Mouse (Mus musculus) myocyte (in vitro differentiated cells): Measurements from ENCODE around the gene Slc25a3. TPM values are rescaled to one million over a fixed set of nuclear protein-coding genes. Genes with fewer than 3 reads are reported as not detected.

Experiments
- H3K27me3 ChIP-seq: one replicate; pipeline ENCODE4 v1.6.1; 2011; ENCODE audit not compliant: control insufficient read depth, insufficient read depth, insufficient read length
- H3K36me3 ChIP-seq: one replicate; pipeline ENCODE4 v1.6.1; 2011; ENCODE audit not compliant: control insufficient read depth, insufficient read depth
- H3K4me2 ChIP-seq: one replicate; pipeline ENCODE4 v1.6.1; 2011; ENCODE audit warnings: low read depth, control low read depth
- H3K4me3 ChIP-seq: one replicate; pipeline ENCODE4 v1.5.1; 2011; ENCODE audit warnings: mild to moderate bottlenecking, control low read depth, moderate library complexity
- H3K79me2 ChIP-seq: one replicate; pipeline ENCODE4 v1.6.1; 2011; ENCODE audit not compliant: control insufficient read depth, insufficient read depth
- H3ac ChIP-seq: one replicate; pipeline ENCODE4 v1.6.1; 2011; ENCODE audit not compliant: control insufficient read depth, insufficient read length
- CEBPB ChIP-seq: IDR thresholded peaks from 2 replicates; pipeline ENCODE4 v1.6.1; 2011; ENCODE audit warnings: mild to moderate bottlenecking, moderate library complexity; ENCODE audit not compliant: poor library complexity, insufficient read depth, severe bottlenecking
- E2F4 ChIP-seq: IDR thresholded peaks from one replicate; pipeline ENCODE4 v1.6.1; 2011; ENCODE audit warnings: mild to moderate bottlenecking, control low read depth, moderate library complexity; ENCODE audit not compliant: insufficient read depth
- MAX ChIP-seq: IDR thresholded peaks from one replicate; pipeline ENCODE4 v1.6.1; 2011; ENCODE audit warnings: low read depth, mild to moderate bottlenecking, control low read depth
- MYOD1 ChIP-seq, 3 experiments: IDR thresholded peaks; one replicate each; pipeline ENCODE4 v1.6.1; 2011; ENCODE audit warnings: control low read depth in 2 of 3, low read depth in 2 of 3, mild to moderate bottlenecking in 2 of 3, moderate library complexity in 1 of 3; ENCODE audit not compliant: insufficient read length in 2 of 3, control insufficient read depth in 1 of 3
- MYOG ChIP-seq, 3 experiments: IDR thresholded peaks; one replicate each; pipeline ENCODE4 v1.6.1; 2011; ENCODE audit warnings: control low read depth in 2 of 3, low read depth in 2 of 3, mild to moderate bottlenecking in 2 of 3; ENCODE audit not compliant: insufficient read length in 2 of 3, control insufficient read depth in 1 of 3, insufficient read depth in 1 of 3
- POLR2A ChIP-seq: IDR thresholded peaks from one replicate; pipeline ENCODE4 v1.6.1; 2011; ENCODE audit warnings: low read depth, mild to moderate bottlenecking, control low read depth, moderate library complexity; ENCODE audit not compliant: insufficient read length
- POLR2AphosphoS2 ChIP-seq: IDR thresholded peaks from one replicate; pipeline ENCODE4 v1.6.1; 2011; ENCODE audit warnings: low read depth, control low read depth; ENCODE audit not compliant: insufficient read length
- REST ChIP-seq: IDR thresholded peaks from one replicate; pipeline ENCODE4 v1.6.1; 2011; ENCODE audit warnings: mild to moderate bottlenecking, control low read depth, moderate library complexity; ENCODE audit not compliant: insufficient read depth, insufficient read length
- SRF ChIP-seq: IDR thresholded peaks from one replicate; pipeline ENCODE4 v1.6.1; 2011; ENCODE audit warnings: low read depth; ENCODE audit not compliant: control insufficient read depth, insufficient read length
- TCF12 ChIP-seq: IDR thresholded peaks from one replicate; pipeline ENCODE4 v1.6.1; 2011; ENCODE audit warnings: mild to moderate bottlenecking, control low read depth; ENCODE audit not compliant: poor library complexity, insufficient read depth, severe bottlenecking
- TCF3 ChIP-seq: IDR thresholded peaks from one replicate; pipeline ENCODE4 v1.6.1; 2011; ENCODE audit warnings: low read depth, control low read depth; ENCODE audit not compliant: insufficient read length
- USF1 ChIP-seq: IDR thresholded peaks from one replicate; pipeline ENCODE4 v1.6.1; 2011; ENCODE audit warnings: low read depth, mild to moderate bottlenecking, control low read depth, moderate library complexity
- polyA plus RNA-seq: library from polyadenylated mRNA; unstranded; fragments of >200 nt; fragmentation: generic; extraction: Trizol; gene quantifications from one replicate; pipeline ENCODE4 v1.2.1, GENCODE M21; 2012; ENCODE audit warnings: missing spikeins

The Slc25a3 gene
- polyA plus RNA-seq, 1 experiment = 846 TPM

GRCm38 (mm10) chr10:91071768-91072167 is 52.1 kb downstream of the Slc25a3 start:
- TF ChIP-seq TCF3 (no peak), MYOD1 (IDR thresholded peaks at IDR 0.05; ENCODE audit: control insufficient read depth in 1 of 3, insufficient read length in 2 of 3, low read depth in 2 of 3) (no peak), USF1 (no peak), SRF (no peak), TCF12 (no peak), POLR2AphosphoS2 (no peak), CEBPB (no peak), POLR2A (no peak), MAX (no peak), MYOG (IDR thresholded peaks at IDR 0.05; ENCODE audit: control insufficient read depth in 1 of 3, insufficient read depth in 1 of 3, insufficient read length in 2 of 3, low read depth in 2 of 3) (no peak), REST (no peak), E2F4 (no peak)
- Histone ChIP-seq H3K4me3 (no peak overlapping the region), H3K27me3 (no peaks in the 10 kb centered on the region), H3K4me2 (no peak overlapping the region), H3ac (no peak overlapping the region), H3K36me3 (peaks cover 30% of the 10 kb centered on the region), H3K79me2 (peaks cover 12% of the 10 kb centered on the region)

Other genes starting within 250 kb of the Slc25a3 start
- 4.3 TPM for gene Apaf1, start 41.3 kb downstream of the Slc25a3 start, polyA plus RNA-seq
- gene Ikbip, start 41.1 kb downstream of the Slc25a3 start, polyA plus RNA-seq = 12.6 TPM
- gene Tmpo, start 57.3 kb upstream of the Slc25a3 start, polyA plus RNA-seq = 55.6 TPM